Mouse (Mus musculus): ENCODE measurements around the gene Cyth3.

Cyth3 gene

GRCm38 (mm10) chr5:143621893-143622622 is at the start of gene Cyth3:
Gene Cyth3 (plus strand): TSS chr5:143622447.
- Histone ChIP-seq H3K27me3 (ENCODE audit: control insufficient read depth, insufficient read depth, low read length, poor library complexity, severe bottlenecking) (no peaks in the 10 kb centered on the region), H3K36me3 (ENCODE audit: control insufficient read depth, insufficient read depth, low read length, poor library complexity, severe bottlenecking) (no peaks in the 10 kb centered on the region)
- peak; percentile 95 for DNase-seq (ENCODE audit: low read depth, low spot score)

GRCm38 (mm10) chr5:143573067-143573466 is 49.2 kb upstream of the Cyth3 start:
- no peak for DNase-seq (ENCODE audit: low read depth, low spot score)
- H3K27me3 ChIP-seq (ENCODE audit: control insufficient read depth, insufficient read depth, low read length, poor library complexity, severe bottlenecking) = no peaks in the 10 kb centered on the region
- H3K36me3 ChIP-seq (ENCODE audit: control insufficient read depth, insufficient read depth, low read length, poor library complexity, severe bottlenecking) = no peaks in the 10 kb centered on the region

GRCm38 (mm10) chr5:143574261-143575178 is 47.7 kb upstream of the Cyth3 start:
- no peaks in the 10 kb centered on the region for H3K36me3 ChIP-seq (ENCODE audit: control insufficient read depth, insufficient read depth, low read length, poor library complexity, severe bottlenecking)
- no peak for DNase-seq (ENCODE audit: low read depth, low spot score)
- H3K27me3 ChIP-seq (ENCODE audit: control insufficient read depth, insufficient read depth, low read length, poor library complexity, severe bottlenecking) = no peaks in the 10 kb centered on the region

GRCm38 (mm10) chr5:143579537-143580203 is 42.6 kb upstream of the Cyth3 start:
- H3K27me3 ChIP-seq (ENCODE audit: control insufficient read depth, insufficient read depth, low read length, poor library complexity, severe bottlenecking) = no peaks in the 10 kb centered on the region
- peak; percentile 49 for DNase-seq (ENCODE audit: low read depth, low spot score)
- no peaks in the 10 kb centered on the region for H3K36me3 ChIP-seq (ENCODE audit: control insufficient read depth, insufficient read depth, low read length, poor library complexity, severe bottlenecking)

- H3K36me3 ChIP-seq (ENCODE audit: control insufficient read depth, insufficient read depth, low read length, poor library complexity, severe bottlenecking) = no peaks in the 10 kb centered on the region
- no peaks in the 10 kb centered on the region for H3K27me3 ChIP-seq (ENCODE audit: control insufficient read depth, insufficient read depth, low read length, poor library complexity, severe bottlenecking)
- no peak for DNase-seq (ENCODE audit: low read depth, low spot score)
These were observed 41.3 kb upstream of the Cyth3 start for GRCm38 (mm10) chr5:143580982-143581381.

GRCm38 (mm10) chr5:143581874-143582273 is 40.4 kb upstream of the Cyth3 start:
- Histone ChIP-seq H3K36me3 (ENCODE audit: control insufficient read depth, insufficient read depth, low read length, poor library complexity, severe bottlenecking) (no peaks in the 10 kb centered on the region), H3K27me3 (ENCODE audit: control insufficient read depth, insufficient read depth, low read length, poor library complexity, severe bottlenecking) (no peaks in the 10 kb centered on the region)
- no peak for DNase-seq (ENCODE audit: low read depth, low spot score)

- H3K27me3 ChIP-seq (ENCODE audit: control insufficient read depth, insufficient read depth, low read length, poor library complexity, severe bottlenecking) = no peaks in the 10 kb centered on the region
- no peak for DNase-seq (ENCODE audit: low read depth, low spot score)
- H3K36me3 ChIP-seq (ENCODE audit: control insufficient read depth, insufficient read depth, low read length, poor library complexity, severe bottlenecking) = no peaks in the 10 kb centered on the region
These were observed 39.2 kb upstream of the Cyth3 start for GRCm38 (mm10) chr5:143583081-143583480.

- DNase-seq (ENCODE audit: low read depth, low spot score) = no peak
- H3K27me3 ChIP-seq (ENCODE audit: control insufficient read depth, insufficient read depth, low read length, poor library complexity, severe bottlenecking) = no peaks in the 10 kb centered on the region
These were observed 37.3 kb upstream of the Cyth3 start for GRCm38 (mm10) chr5:143584982-143585381.

GRCm38 (mm10) chr5:143586386-143586785 is 35.9 kb upstream of the Cyth3 start:
- H3K27me3 ChIP-seq (ENCODE audit: control insufficient read depth, insufficient read depth, low read length, poor library complexity, severe bottlenecking) = no peaks in the 10 kb centered on the region
- DNase-seq (ENCODE audit: low read depth, low spot score) = no peak
- no peaks in the 10 kb centered on the region for H3K36me3 ChIP-seq (ENCODE audit: control insufficient read depth, insufficient read depth, low read length, poor library complexity, severe bottlenecking)

More at GRCm38 (mm10) chr5:143584982-143585381, 37.3 kb upstream of the Cyth3 start:
- H3K36me3 ChIP-seq (ENCODE audit: control insufficient read depth, insufficient read depth, low read length, poor library complexity, severe bottlenecking) = no peaks in the 10 kb centered on the region

GRCm38 (mm10) chr5:143589108-143589507 is 33.1 kb upstream of the Cyth3 start:
- H3K36me3 ChIP-seq (ENCODE audit: control insufficient read depth, insufficient read depth, low read length, poor library complexity, severe bottlenecking) = no peaks in the 10 kb centered on the region
- no peaks in the 10 kb centered on the region for H3K27me3 ChIP-seq (ENCODE audit: control insufficient read depth, insufficient read depth, low read length, poor library complexity, severe bottlenecking)
- DNase-seq (ENCODE audit: low read depth, low spot score) = no peak

GRCm38 (mm10) chr5:143592926-143593325 is 29.3 kb upstream of the Cyth3 start:
- no peaks in the 10 kb centered on the region for H3K27me3 ChIP-seq (ENCODE audit: control insufficient read depth, insufficient read depth, low read length, poor library complexity, severe bottlenecking)
- DNase-seq (ENCODE audit: low read depth, low spot score) = no peak

GRCm38 (mm10) chr5:143593563-143594146 is 28.6 kb upstream of the Cyth3 start:
- Histone ChIP-seq H3K36me3 (ENCODE audit: control insufficient read depth, insufficient read depth, low read length, poor library complexity, severe bottlenecking) (no peaks in the 10 kb centered on the region), H3K27me3 (ENCODE audit: control insufficient read depth, insufficient read depth, low read length, poor library complexity, severe bottlenecking) (no peaks in the 10 kb centered on the region)
- no peak for DNase-seq (ENCODE audit: low read depth, low spot score)

More at GRCm38 (mm10) chr5:143592926-143593325, 29.3 kb upstream of the Cyth3 start:
- no peaks in the 10 kb centered on the region for H3K36me3 ChIP-seq (ENCODE audit: control insufficient read depth, insufficient read depth, low read length, poor library complexity, severe bottlenecking)

- Histone ChIP-seq H3K36me3 (ENCODE audit: control insufficient read depth, insufficient read depth, low read length, poor library complexity, severe bottlenecking) (no peaks in the 10 kb centered on the region), H3K27me3 (ENCODE audit: control insufficient read depth, insufficient read depth, low read length, poor library complexity, severe bottlenecking) (no peaks in the 10 kb centered on the region)
- DNase-seq (ENCODE audit: low read depth, low spot score) = no peak
These were observed 27.8 kb upstream of the Cyth3 start for GRCm38 (mm10) chr5:143594291-143595065.

GRCm38 (mm10) chr5:143602051-143602450 is 20.2 kb upstream of the Cyth3 start:
- no peaks in the 10 kb centered on the region for H3K36me3 ChIP-seq (ENCODE audit: control insufficient read depth, insufficient read depth, low read length, poor library complexity, severe bottlenecking)
- H3K27me3 ChIP-seq (ENCODE audit: control insufficient read depth, insufficient read depth, low read length, poor library complexity, severe bottlenecking) = no peaks in the 10 kb centered on the region
- DNase-seq (ENCODE audit: low read depth, low spot score) = no peak

Measured in splenic B cell, adult 2 months (primary cell).